Mouse (Mus musculus) liver, adult 2 months (tissue): ENCODE results near the gene Ckap5.

ENCODE experiments used
- CTCF ChIP-seq: fragments of 200-500 bp; IDR thresholded peaks from 2 replicates; pipeline ENCODE4 v1.5.1; 2011; ENCODE audit warnings: low read depth, low read length, control low read depth
- POLR2A ChIP-seq: fragments of 200-500 bp; IDR thresholded peaks from 2 replicates; pipeline ENCODE4 v1.6.1; 2011; ENCODE audit warnings: low read length, control low read depth; ENCODE audit not compliant: insufficient read depth; ENCODE audit errors: extremely low read depth

DNA sequence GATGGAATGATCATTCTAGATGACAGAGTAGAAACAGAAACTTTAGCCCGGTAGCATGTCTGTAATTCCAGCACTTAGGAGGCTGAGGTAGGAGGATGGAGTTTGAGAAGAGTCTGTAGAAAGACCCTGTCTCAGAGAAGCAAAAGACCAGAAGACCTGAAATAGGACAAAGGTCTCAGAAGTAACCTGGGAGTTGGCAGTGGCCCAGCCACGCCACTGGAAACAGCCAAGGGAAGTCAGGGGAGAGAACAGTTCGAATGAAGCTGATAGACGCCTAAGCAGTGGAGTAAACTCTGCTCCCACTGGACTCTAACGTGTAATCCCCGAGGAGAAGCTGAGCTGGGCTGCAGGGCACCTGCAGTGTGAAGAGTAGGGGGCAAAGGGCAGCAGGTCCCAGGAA, 41.3 kb upstream of the Ckap5 start:
- TF ChIP-seq POLR2A (no peak), CTCF (no peak)
